Mouse (Mus musculus) G1E-ER4 (cell line): Measurements from ENCODE around the gene Pard3. TPM values are rescaled to one million over a fixed set of nuclear protein-coding genes. Genes with fewer than 3 reads are reported as not detected.

Experiments used
- GATA1 ChIP-seq: IDR thresholded peaks from one replicate; pipeline ENCODE4 v1.8.0; 2012; ENCODE audit warnings: low read length, inconsistent platforms
- polyA plus RNA-seq: library from polyadenylated mRNA; stranded (reverse); fragments of >175 nt; gene quantifications from 2 replicates; pipeline ENCODE4 v1.2.3, GENCODE M21; 2012

Pard3 gene
- polyA plus RNA-seq, 1 experiment, result 0.09 TPM

DNA sequence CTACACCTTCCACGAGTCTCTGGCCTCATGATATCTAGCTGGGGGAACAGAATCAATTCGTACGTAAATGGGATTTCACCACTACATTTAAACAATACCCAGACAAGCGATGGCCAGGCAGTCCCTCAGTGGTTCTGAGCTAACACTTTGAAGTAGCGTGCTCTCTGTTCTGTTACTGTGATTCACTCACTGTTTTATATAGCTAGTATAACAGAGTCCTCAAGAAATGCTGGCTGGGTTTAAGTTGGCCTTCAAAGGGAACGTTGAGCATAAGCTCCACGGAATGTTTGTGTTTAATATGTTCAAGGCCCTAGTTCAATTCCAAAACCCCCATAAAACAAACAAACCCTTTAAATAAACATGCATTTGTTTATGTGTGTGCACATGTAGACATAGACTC, 156.9 kb downstream of the Pard3 start:
- TF ChIP-seq GATA1, result no peak

DNA sequence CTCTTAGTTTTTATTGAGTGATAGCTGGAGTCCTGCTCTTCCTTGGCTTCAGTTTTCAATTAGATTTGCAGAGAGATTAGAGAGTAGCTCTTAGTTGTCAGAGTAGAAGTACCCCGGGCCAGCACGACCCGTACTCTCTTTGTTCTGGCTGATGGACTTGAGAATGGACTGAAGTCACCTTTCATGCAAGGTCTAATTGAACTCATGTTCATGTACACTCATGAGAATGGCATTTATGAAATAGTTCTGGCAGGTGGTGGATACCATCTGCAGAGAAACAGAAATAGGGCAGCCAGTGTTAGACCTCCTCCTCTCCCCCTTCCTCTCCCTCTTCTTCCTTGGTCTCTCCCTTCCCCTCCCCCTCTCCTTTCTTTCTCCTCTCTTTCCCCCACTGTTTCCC, 158.7 kb downstream of the Pard3 start:
- TF ChIP-seq GATA1, result no peak

DNA sequence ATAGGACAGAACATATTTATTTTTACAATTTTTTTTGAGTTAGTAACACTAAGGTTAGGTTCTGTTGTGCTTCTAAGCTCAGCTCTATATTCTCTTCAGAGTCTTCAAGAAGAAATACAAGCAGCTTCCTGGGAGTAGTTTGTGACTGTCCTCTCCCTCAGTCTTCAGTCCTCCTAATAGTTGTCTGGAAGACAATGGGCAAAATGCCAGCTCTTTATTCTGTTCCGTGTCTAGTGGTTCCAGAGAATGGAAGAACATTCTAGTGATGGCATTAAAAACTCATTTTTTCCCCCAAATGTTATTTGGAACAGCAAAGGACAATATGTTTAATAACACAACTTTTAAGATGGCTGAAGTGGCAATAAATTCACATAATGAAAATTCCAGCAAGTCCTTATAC, 163.3 kb downstream of the Pard3 start:
- TF ChIP-seq GATA1, result no peak

DNA sequence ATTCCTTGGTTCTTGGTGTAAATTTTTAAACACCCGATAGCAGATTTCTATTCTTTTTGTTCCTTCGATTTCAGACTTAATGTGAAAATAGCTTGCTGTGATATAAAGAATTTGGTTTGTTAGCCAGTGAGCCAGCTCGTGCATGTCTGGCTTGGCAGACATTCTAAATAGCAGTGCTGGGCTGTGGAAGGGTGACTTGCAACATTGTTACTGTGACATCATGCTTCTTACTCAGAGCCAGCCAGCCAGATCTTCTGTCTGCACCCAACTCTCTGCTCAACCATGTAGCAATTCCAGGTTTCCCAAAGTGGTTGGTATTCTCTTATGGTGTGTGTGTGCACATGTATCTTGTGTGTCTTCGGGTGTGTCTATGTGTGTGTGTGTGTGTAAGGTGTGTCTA, 163.7 kb downstream of the Pard3 start:
- TF ChIP-seq GATA1, result no peak

DNA sequence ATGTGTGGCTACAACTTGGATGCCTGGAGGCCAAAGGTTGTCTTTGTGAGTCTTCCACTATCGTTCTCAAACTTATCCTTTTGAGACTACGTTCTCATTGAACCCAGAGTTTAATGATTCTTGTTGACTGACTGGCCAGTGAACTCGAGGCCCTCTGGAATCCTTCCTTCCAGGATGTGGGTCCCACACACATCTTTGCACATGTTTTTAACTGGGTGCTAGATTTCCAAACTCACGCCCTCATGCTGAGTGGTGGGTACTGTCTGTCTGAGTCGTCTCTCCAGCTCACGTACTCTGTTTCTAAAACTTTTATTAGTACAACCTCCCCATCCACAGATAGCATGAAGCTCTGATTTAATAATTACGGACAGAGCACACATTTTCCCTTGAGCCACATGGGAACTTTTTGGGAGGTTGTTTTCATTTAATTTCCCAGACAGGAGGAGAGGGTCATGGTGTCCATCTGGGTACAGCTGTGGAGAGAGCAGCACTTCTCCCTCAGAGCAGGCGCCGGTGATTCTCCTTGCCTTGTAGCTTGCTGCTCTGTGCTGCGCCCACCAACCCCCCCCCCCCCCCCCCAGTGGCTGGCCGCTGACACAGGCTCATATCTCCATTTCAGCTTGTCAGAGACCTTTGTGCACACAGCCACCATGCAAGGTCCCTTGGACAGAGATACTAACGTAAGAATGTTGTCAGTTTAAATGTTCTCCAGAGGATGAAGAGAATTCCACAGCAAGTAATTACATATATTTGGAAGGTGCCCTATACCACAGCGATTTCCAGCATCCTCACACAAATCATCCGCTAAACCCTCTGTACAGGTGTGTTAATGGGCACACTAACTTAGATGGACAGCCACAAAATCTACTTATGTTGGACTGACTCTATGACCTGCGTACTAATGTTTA, 165.9 kb downstream of the Pard3 start:
- TF ChIP-seq GATA1, result no peak

DNA sequence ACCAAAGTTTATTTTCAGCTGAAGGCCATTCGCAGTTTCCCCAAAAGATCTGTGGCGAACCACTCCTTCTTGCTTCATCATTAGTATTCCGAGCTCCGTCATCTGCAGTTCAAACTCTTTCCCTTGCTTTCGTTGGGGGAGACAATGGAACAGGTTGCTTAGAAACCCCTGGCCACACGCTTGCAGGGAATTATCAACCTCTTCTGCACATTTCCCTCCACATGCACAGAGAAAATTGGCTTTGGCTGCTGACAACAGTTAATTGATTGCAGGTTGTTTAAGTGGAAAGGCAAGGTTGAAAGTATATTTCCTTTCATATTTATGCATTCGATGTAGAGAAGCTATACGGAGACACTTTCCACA, 166.5 kb downstream of the Pard3 start:
- no peak for TF ChIP-seq GATA1

DNA sequence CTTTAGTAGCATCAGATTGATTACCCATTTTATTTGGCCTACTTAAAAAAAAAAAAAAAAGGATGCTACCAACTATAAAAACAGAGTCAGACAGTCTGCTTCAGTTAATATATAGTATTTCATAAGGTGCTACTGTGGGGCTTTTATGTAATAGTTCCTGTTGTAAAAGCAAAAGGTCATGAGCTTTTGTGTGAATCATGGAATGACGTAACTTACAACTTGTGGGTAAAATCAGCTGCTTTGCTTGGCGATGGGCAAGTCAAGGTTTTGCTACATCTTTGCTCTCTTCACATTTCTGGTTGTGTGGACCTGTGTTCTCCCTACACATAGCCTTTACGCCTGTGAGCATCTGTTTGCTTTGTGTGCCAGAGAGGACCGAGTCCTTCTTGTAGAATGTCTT, 179.7 kb downstream of the Pard3 start:
- TF ChIP-seq GATA1, result no peak

DNA sequence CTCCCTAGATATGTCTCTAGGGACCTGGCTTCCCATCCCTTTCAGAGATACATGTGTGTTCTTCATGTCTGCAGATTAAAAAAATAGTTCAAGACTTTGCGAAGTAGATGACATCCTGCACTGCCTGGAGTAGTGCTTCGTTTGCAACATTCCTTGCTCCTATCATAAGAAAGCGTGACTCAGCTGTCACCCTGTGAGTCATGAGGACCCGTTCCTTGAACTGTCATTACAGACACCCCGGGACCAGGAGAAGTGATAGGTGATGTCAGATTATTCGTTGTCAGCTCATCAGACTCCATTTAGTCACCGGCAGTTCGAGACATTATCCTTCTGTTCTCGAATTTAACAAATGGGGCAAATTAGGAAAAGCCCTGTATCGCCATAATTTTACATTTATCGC, 180.1 kb downstream of the Pard3 start:
- no peak for TF ChIP-seq GATA1

DNA sequence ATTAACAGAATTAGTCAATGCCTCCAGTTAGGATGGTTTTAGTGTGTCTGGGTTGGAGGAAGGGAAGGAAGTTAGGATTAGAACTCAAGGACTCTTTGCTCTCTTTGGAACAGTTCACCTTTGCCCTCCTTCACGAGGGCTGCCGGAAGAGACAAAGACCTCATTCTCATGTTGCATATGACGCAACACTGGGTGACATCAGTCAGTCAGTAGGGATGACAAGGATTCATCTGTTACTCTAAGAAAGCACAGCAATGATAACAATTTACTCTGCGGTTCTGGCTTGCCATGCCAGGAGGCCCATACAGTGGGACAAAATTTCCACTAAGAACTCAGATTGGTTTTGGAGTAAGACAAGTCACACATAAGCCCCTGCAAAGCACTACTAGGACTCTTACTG, 187.1 kb downstream of the Pard3 start:
- TF ChIP-seq GATA1, result no peak

DNA sequence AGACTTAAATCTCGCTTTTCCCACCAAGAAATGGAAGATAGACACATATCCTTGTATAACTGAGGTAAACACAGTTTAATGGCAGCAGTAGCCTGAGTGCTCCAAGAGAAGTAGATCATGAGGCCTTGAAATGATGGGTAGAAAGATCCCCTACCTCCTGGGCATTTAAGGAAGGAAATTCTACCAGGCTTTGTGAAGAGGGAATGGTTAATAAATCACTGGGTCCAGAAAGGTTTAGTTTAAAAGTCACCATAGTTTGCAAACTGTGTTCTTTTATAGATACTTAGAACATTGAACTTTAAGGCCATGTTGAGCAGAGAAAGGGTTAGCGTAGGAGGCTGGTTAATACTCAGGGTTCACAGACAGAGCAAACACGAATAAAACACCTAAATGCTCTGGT, 187.8 kb downstream of the Pard3 start:
- TF ChIP-seq GATA1, result no peak

DNA sequence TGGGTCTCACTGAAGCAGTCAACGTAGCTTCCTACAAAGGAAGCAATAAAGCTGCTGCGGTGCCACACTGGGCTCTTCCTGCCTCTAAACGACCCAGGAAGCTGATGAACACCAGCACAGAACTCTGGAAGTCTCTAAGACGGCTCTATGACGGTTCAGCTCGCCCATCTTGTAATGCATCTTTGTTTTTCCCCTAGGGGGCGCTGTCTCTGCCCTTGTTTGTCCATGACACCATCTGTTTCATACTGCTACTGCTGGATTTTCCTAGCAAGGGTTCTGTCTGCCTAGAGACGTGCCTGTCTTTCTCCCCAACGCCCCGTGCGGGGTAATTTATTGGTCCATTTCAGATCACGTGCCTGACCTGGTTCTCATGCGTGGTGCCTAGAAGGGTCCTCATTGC, 188.3 kb downstream of the Pard3 start:
- no peak for TF ChIP-seq GATA1

DNA sequence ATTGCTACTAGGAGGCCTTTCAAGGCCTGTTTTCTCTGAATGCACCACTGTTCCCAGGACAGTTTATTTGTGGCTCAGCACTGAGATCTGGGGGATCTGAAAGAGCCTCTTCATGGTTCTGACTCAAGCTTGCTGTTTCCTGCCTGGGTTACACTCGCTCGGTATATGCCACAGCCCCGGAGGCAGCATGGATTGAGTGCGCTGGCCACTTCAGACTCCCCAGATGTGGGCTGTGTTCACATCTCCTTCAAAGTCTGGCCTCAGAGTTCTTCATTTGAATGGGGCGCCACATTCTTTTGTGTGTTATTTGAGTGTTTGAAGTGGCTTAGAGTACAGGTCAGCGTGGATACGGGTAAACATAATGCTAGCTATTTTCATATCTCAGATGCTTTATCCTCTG, 190.9 kb downstream of the Pard3 start:
- no peak for TF ChIP-seq GATA1

DNA sequence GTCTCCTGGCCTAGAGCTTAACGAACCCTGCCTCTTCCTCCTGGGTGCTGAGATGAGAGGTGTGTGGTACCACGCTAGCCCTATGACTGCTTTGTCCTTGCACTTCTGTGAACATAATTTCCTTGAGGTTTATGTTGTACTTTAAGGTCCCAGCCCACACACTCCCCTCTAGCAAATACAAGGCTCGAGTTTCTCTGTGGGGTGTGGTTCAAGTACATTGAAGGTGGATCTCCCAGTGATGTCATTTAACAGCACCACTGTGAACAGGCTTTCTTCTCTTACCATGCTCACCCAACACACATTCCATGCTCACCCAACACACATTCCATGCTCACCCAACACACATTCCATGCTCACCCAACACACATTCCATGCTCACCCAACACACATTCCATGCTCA, 193.4 kb downstream of the Pard3 start:
- TF ChIP-seq GATA1, result no peak

DNA sequence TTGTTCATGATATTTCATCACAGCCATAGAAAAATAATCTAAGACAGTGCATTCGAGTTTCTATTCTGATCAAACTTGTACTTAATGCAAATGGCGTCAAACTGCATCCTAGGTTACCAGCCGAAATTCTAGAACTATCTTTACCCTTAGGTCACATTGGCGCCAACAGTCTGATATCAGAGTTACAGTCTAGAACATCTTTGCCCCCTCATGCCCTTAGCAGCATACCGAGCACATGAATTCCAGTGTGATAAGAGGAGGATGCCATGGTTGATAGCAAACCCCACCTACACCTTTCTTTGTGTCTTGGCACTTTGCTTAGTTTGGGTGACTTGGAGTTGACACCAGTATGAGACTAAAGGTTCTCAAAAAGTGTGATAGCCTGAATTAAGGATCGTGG, 197.4 kb downstream of the Pard3 start:
- TF ChIP-seq GATA1, result no peak

DNA sequence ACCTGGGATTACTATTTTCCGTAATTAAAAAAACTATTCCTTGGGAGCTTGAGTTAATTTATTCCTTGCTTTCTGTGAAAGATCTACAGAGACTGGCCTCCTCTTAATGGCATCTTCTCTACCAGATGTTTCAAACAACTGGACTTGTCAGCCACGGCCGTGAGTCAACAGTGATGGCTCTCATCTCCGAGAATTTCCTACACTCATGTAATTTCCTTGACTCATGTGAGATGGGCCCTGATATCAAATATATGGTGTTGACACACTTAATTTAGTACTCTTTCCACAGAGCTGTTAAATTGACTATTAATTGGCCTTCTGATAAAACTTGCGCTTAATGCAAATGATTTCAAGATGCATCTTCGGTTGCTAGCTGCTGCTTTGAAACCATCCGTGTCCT, 198.3 kb downstream of the Pard3 start:
- no peak for TF ChIP-seq GATA1

DNA sequence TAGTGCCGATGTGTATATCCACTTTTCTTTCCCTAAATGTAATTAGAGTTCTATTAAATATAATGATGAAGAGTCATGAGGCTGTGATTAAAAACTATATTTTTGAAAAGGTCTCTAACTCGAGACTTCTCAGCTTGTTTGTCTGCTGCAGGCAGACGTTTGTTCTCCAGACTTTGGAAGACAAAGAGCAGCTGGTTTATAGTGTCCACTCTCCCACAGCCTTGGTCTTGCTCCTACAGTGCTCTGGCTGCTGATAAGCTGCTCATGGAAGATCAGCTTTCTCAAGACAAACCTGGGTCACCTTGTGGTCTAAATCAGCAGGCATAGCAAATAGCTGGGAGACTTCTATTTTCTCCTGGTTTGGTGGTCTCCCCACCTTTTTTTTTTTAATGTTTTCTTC, 198.7 kb downstream of the Pard3 start:
- TF ChIP-seq GATA1, result no peak

DNA sequence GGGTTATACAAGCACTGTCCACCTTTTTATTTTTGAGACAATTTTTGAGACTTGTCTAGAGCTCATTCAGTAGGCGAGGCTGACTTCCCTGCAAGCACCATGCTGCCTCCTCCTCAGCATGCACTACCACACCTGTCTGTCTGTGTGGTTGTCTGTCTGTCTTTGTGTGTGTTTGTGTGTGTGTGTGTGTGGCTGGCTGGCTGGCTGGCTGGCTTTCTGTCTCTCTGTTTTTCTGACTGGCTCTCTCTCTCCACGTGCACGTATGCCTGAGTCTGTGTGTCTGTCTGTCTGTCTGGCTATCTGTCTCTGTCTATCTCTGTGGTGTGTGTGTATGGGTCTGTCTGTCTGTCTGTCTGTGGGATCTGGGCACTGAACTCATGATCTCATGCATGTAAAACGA, 199.2 kb downstream of the Pard3 start:
- TF ChIP-seq GATA1, result no peak

DNA sequence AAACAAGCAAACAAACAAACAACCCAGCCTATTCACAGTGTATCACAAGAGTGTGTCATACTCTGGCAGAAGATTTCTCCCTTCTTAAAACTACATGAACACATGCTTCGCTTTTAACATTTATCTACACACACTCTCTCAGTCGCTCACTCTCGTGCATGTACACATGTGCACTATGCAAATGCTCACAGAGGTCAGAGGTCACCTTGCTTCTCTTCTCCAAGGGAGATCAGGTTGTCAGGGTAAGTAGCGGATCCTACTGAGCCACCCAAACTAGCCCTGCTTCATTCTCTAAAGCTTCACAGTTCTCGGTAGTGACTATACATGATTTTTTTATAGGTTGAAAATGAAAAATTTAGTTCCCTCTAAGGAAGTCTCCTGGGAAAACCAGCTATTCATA, 199.8 kb downstream of the Pard3 start:
- no peak for TF ChIP-seq GATA1
